Mouse (Mus musculus) layer of hippocampus, postnatal 14 days (tissue): ENCODE measurements around the gene Txnrd1. TPM values are rescaled to one million over a fixed set of nuclear protein-coding genes. Genes with fewer than 3 reads are reported as not detected.

Experiments used
- DNase-seq, 2 experiments: peaks; one replicate each; pipeline ENCODE4 v3.0.0; 2021 to 2022; ENCODE audit warnings: low spot score in 2 of 2, mixed read lengths in 1 of 2
- total RNA-seq, 2 experiments: library from RNA; stranded (reverse); gene quantifications; 2 replicates each; pipeline ENCODE4 v1.2.3; 2021

Txnrd1 gene
- total RNA-seq, 2 experiments from 2014 or later: 57.7 to 62.8 TPM

GRCm38 (mm10) chr10:82860929-82861315 is 27.2 kb downstream of the Txnrd1 start:
- DNase-seq: no peak

GRCm38 (mm10) chr10:82863106-82863680 is 29.4 kb downstream of the Txnrd1 start:
- no peak for DNase-seq

GRCm38 (mm10) chr10:82863827-82864226 is 30.1 kb downstream of the Txnrd1 start:
- no peak for DNase-seq

- DNase-seq: no peak
Measured at GRCm38 (mm10) chr10:82866356-82866755, 32.6 kb downstream of the Txnrd1 start, which contains the start of gene Eid3. Gene Eid3, plus strand, starts transcription at chr10:82866626.

GRCm38 (mm10) chr10:82866832-82867231 is 33.1 kb downstream of the Txnrd1 start:
- no peak for DNase-seq

GRCm38 (mm10) chr10:82868418-82869086 is 34.8 kb downstream of the Txnrd1 start:
- no peak for DNase-seq

GRCm38 (mm10) chr10:82875446-82875845 is 41.7 kb downstream of the Txnrd1 start:
- no peak for DNase-seq

- DNase-seq: peak in 1 of 2 experiments; percentile 24
Measured at GRCm38 (mm10) chr10:82876076-82876796, 42.5 kb downstream of the Txnrd1 start.

- no peak for DNase-seq
Measured at GRCm38 (mm10) chr10:82887354-82887753, 53.6 kb downstream of the Txnrd1 start.

- no peak for DNase-seq
Measured at GRCm38 (mm10) chr10:82888576-82888975, 54.8 kb downstream of the Txnrd1 start.

- no peak for DNase-seq
Measured at GRCm38 (mm10) chr10:82889447-82889973, 55.8 kb downstream of the Txnrd1 start.

GRCm38 (mm10) chr10:82890936-82891335 is 57.2 kb downstream of the Txnrd1 start:
- DNase-seq: no peak

GRCm38 (mm10) chr10:82891427-82891826 is 57.7 kb downstream of the Txnrd1 start:
- DNase-seq: no peak

GRCm38 (mm10) chr10:82892442-82893055 is 58.8 kb downstream of the Txnrd1 start:
- DNase-seq: no peak

GRCm38 (mm10) chr10:82893872-82894650 is 60.3 kb downstream of the Txnrd1 start:
- peak in 1 of 2 experiments; percentile 69 for DNase-seq

- no peak for DNase-seq
Measured at GRCm38 (mm10) chr10:82897936-82898335, 64.2 kb downstream of the Txnrd1 start.

- no peak for DNase-seq
Measured at GRCm38 (mm10) chr10:82898893-82899292, 65.1 kb downstream of the Txnrd1 start.

- no peak for DNase-seq
Measured at GRCm38 (mm10) chr10:82899810-82900421, 66.2 kb downstream of the Txnrd1 start.

- no peak for DNase-seq
Measured at GRCm38 (mm10) chr10:82900546-82900945, 66.8 kb downstream of the Txnrd1 start.

- DNase-seq: peak; percentile 82 to 88
Measured at GRCm38 (mm10) chr10:82901436-82901835, 67.7 kb downstream of the Txnrd1 start.
